Mouse (Mus musculus): ENCODE measurements around the gene Brd1. TPM values are rescaled to one million over a fixed set of nuclear protein-coding genes. Genes with fewer than 3 reads are reported as not detected.

Brd1 gene
- polyA plus RNA-seq, 1 experiment from 2014 or later = 15.9 TPM

GRCm38 (mm10) chr15:88688120-88688519 lies 45.9 kb downstream of the Brd1 start:
- no peak overlapping the region for H3K4me2 ChIP-seq
- ATAC-seq (replicated peaks; ENCODE audit: low FRiP score) = no peak
- no peak overlapping the region for H3K9ac ChIP-seq (ENCODE audit: low read depth, low read length)
- H3K27ac ChIP-seq (ENCODE audit: low read depth, low read length) = no peak overlapping the region
- no peaks in the 10 kb centered on the region for H3K9me3 ChIP-seq (ENCODE audit: control insufficient read depth, low read length)
- H3K4me1 ChIP-seq (replicated peaks; ENCODE audit: control insufficient read depth, insufficient read depth, low read length) = no peaks in the 10 kb centered on the region
- H3K27me3 ChIP-seq (replicated peaks; ENCODE audit: control insufficient read depth, insufficient read depth, low read length) = no peaks in the 10 kb centered on the region
- peaks cover 40% of the 10 kb centered on the region for H3K36me3 ChIP-seq (ENCODE audit: control insufficient read depth, insufficient read depth, low read length)
- DNase-seq (ENCODE audit: low spot score) = no peak
- 89% methylated on average over 10 of the region's 10 CpGs for WGBS
- no peak overlapping the region for H3K4me3 ChIP-seq (ENCODE audit: low read depth, low read length)

GRCm38 (mm10) chr15:88686725-88687124 lies 47.3 kb downstream of the Brd1 start:
- DNase-seq (ENCODE audit: low spot score) (no peak), ATAC-seq (replicated peaks; ENCODE audit: low FRiP score) (no peak; the same call in 1 of the 2 replicates)
- Histone ChIP-seq H3K9ac (ENCODE audit: low read depth, low read length) (no peak overlapping the region), H3K4me1 (replicated peaks; ENCODE audit: control insufficient read depth, insufficient read depth, low read length) (no peaks in the 10 kb centered on the region), H3K9me3 (ENCODE audit: control insufficient read depth, low read length) (no peaks in the 10 kb centered on the region), H3K27me3 (replicated peaks; ENCODE audit: control insufficient read depth, insufficient read depth, low read length) (no peaks in the 10 kb centered on the region), H3K4me3 (ENCODE audit: low read depth, low read length) (no peak overlapping the region), H3K36me3 (ENCODE audit: control insufficient read depth, insufficient read depth, low read length) (peaks cover 40% of the 10 kb centered on the region), H3K4me2 (no peak overlapping the region), H3K27ac (ENCODE audit: low read depth, low read length) (no peak overlapping the region)
- 87% methylated on average over 5 of the region's 5 CpGs for WGBS

DNA sequence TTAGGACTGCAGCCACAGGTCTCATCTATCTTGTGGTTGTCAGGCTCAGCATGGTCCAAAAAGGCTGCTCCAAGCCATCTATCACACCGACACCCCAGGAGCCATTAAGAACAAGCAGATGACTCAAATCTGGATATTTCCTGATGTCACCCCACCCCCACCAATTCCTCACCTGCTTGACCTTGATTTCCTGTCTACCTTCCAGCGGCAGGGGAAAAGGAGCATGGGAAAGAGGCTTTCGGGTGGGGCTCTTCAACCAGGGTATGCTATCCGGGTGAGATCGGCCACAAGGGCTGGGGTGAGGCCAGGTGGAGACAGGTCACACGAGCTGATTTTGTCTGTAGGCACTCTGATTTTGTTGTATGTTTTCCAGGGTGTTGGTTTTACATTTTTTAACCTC lies 50.0 kb downstream of the Brd1 start:
- H3K9ac ChIP-seq (ENCODE audit: low read depth, low read length) = no peak overlapping the region
- no peaks in the 10 kb centered on the region for H3K27me3 ChIP-seq (replicated peaks; ENCODE audit: control insufficient read depth, insufficient read depth, low read length)
- DNase-seq (ENCODE audit: low spot score) (no peak), ATAC-seq (replicated peaks; ENCODE audit: low FRiP score) (no peak)
- no peak overlapping the region for H3K4me2 ChIP-seq
- no peaks in the 10 kb centered on the region for H3K9me3 ChIP-seq (ENCODE audit: control insufficient read depth, low read length)
- 86% methylated on average over 6 of the region's 6 CpGs for WGBS
- H3K27ac ChIP-seq (ENCODE audit: low read depth, low read length) = no peak overlapping the region
- H3K4me3 ChIP-seq (ENCODE audit: low read depth, low read length) = no peak overlapping the region
- H3K4me1 ChIP-seq (replicated peaks; ENCODE audit: control insufficient read depth, insufficient read depth, low read length) = no peaks in the 10 kb centered on the region
- H3K36me3 ChIP-seq (ENCODE audit: control insufficient read depth, insufficient read depth, low read length) = peaks cover 18% of the 10 kb centered on the region

GRCm38 (mm10) chr15:88680931-88681330 lies 53.1 kb downstream of the Brd1 start:
- no peak for ATAC-seq (replicated peaks; ENCODE audit: low FRiP score)
- WGBS = 79% methylated on average over 5 of the region's 5 CpGs

DNA sequence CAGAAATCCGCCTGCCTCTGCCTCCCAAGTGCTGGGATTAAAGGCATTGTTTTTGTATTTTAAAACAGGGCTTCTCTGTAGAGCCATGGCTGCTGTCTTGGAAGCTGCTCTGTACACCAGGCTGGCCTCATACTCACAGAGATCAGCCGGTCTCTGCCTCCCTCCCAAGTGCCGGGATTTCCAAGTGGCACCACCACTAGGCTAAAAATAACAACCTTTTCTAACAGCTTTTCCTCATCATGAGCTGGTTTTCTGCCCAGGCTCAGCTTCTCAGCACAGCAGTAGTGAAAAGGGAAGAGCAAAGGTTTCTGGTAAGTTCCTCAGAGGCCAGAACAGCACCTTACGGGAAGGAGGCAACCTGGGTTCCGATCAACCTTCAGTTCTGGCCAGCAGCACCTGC lies 56.5 kb downstream of the Brd1 start:
- ATAC-seq (replicated peaks; ENCODE audit: low FRiP score) (no peak), DNase-seq (ENCODE audit: low spot score) (no peak)
- no peaks in the 10 kb centered on the region for H3K27me3 ChIP-seq (replicated peaks; ENCODE audit: control insufficient read depth, insufficient read depth, low read length)
- no peak overlapping the region for H3K27ac ChIP-seq (ENCODE audit: low read depth, low read length)
- 78% methylated on average over 5 of the region's 5 CpGs for WGBS
- no peak overlapping the region for H3K4me2 ChIP-seq
- no peak overlapping the region for H3K9ac ChIP-seq (ENCODE audit: low read depth, low read length)
- no peaks in the 10 kb centered on the region for H3K4me1 ChIP-seq (replicated peaks; ENCODE audit: control insufficient read depth, insufficient read depth, low read length)
- no peak overlapping the region for H3K4me3 ChIP-seq (ENCODE audit: low read depth, low read length)
- H3K9me3 ChIP-seq (ENCODE audit: control insufficient read depth, low read length) = no peaks in the 10 kb centered on the region
- no peaks in the 10 kb centered on the region for H3K36me3 ChIP-seq (ENCODE audit: control insufficient read depth, insufficient read depth, low read length)

More at GRCm38 (mm10) chr15:88680931-88681330, 53.1 kb downstream of the Brd1 start:
- Histone ChIP-seq H3K4me1 (replicated peaks; ENCODE audit: control insufficient read depth, insufficient read depth, low read length) (no peaks in the 10 kb centered on the region), H3K4me2 (no peak overlapping the region), H3K36me3 (ENCODE audit: control insufficient read depth, insufficient read depth, low read length) (no peaks in the 10 kb centered on the region), H3K4me3 (ENCODE audit: low read depth, low read length) (no peak overlapping the region), H3K27ac (ENCODE audit: low read depth, low read length) (no peak overlapping the region), H3K27me3 (replicated peaks; ENCODE audit: control insufficient read depth, insufficient read depth, low read length) (no peaks in the 10 kb centered on the region), H3K9me3 (ENCODE audit: control insufficient read depth, low read length) (no peaks in the 10 kb centered on the region), H3K9ac (ENCODE audit: low read depth, low read length) (no peak overlapping the region)
- no peak for DNase-seq (ENCODE audit: low spot score)

DNA sequence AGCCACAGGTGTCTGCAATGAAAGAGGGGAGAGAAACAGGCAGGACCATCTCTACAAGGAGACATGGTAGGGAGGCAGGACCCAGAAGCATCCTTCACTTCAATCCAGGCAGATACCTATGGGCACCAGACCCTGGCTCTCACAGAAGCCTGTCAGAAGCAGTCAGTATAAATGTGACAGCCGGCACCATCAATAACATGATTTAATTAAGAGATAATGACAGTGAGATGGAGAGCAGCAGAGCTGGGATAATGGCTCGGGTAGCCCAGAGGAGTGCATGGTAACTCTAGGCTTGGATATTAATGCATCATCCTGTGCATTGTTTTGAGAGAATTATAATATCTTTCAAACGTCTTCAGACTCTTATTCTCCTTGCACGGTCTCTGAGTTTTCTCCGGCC lies 58.0 kb downstream of the Brd1 start:
- Histone ChIP-seq H3K4me3 (ENCODE audit: low read depth, low read length) (no peak overlapping the region), H3K4me1 (replicated peaks; ENCODE audit: control insufficient read depth, insufficient read depth, low read length) (no peaks in the 10 kb centered on the region), H3K36me3 (ENCODE audit: control insufficient read depth, insufficient read depth, low read length) (no peaks in the 10 kb centered on the region), H3K9me3 (ENCODE audit: control insufficient read depth, low read length) (no peaks in the 10 kb centered on the region), H3K4me2 (no peak overlapping the region), H3K27me3 (replicated peaks; ENCODE audit: control insufficient read depth, insufficient read depth, low read length) (no peaks in the 10 kb centered on the region), H3K9ac (ENCODE audit: low read depth, low read length) (no peak overlapping the region), H3K27ac (ENCODE audit: low read depth, low read length) (no peak overlapping the region)
- DNase-seq (ENCODE audit: low spot score) = no peak
- 76% methylated on average over 5 of the region's 5 CpGs for WGBS
- no peak for ATAC-seq (replicated peaks; ENCODE audit: low FRiP score)

DNA sequence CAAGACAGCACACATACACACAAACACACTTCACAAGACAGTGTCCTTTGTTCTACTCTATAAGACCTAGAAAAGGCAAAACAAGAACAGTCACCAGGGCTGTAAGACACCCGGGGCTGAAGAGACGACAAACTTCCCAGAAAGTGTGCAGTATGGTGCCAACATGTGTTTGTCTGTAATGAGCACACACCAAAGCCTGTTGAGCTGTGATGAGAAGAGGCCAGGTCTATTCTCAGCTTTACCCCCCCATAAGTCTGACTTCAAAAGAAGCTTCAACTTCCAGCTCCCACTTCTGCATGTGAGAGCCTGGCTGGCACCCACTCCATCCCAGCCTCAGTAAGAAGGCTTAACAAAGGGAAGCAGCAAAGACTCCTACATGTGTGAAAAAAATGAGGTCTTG lies 65.3 kb downstream of the Brd1 start:
- DNase-seq (ENCODE audit: low spot score) (no peak), ATAC-seq (replicated peaks; ENCODE audit: low FRiP score) (no peak)
- H3K4me1 ChIP-seq (replicated peaks; ENCODE audit: control insufficient read depth, insufficient read depth, low read length) = no peaks in the 10 kb centered on the region
- no peak overlapping the region for H3K9ac ChIP-seq (ENCODE audit: low read depth, low read length)
- no peaks in the 10 kb centered on the region for H3K9me3 ChIP-seq (ENCODE audit: control insufficient read depth, low read length)
- H3K27ac ChIP-seq (ENCODE audit: low read depth, low read length) = no peak overlapping the region
- no peak overlapping the region for H3K4me2 ChIP-seq
- H3K36me3 ChIP-seq (ENCODE audit: control insufficient read depth, insufficient read depth, low read length) = no peaks in the 10 kb centered on the region
- H3K27me3 ChIP-seq (replicated peaks; ENCODE audit: control insufficient read depth, insufficient read depth, low read length) = no peaks in the 10 kb centered on the region
- H3K4me3 ChIP-seq (ENCODE audit: low read depth, low read length) = no peak overlapping the region
- WGBS = 83% methylated on average over 2 of the region's 2 CpGs

- Histone ChIP-seq H3K27ac (ENCODE audit: low read depth, low read length) (no peak overlapping the region), H3K4me2 (no peak overlapping the region), H3K4me1 (replicated peaks; ENCODE audit: control insufficient read depth, insufficient read depth, low read length) (no peaks in the 10 kb centered on the region), H3K9me3 (ENCODE audit: control insufficient read depth, low read length) (no peaks in the 10 kb centered on the region), H3K36me3 (ENCODE audit: control insufficient read depth, insufficient read depth, low read length) (no peaks in the 10 kb centered on the region), H3K4me3 (ENCODE audit: low read depth, low read length) (no peak overlapping the region), H3K9ac (ENCODE audit: low read depth, low read length) (no peak overlapping the region), H3K27me3 (replicated peaks; ENCODE audit: control insufficient read depth, insufficient read depth, low read length) (no peaks in the 10 kb centered on the region; the same call in 1 of the 2 replicates)
- 72% methylated on average over 3 of the region's 3 CpGs for WGBS
- no peak for ATAC-seq (replicated peaks; ENCODE audit: low FRiP score)
- DNase-seq (ENCODE audit: low spot score) = no peak
Measured at GRCm38 (mm10) chr15:88667653-88668052, 66.4 kb downstream of the Brd1 start.

GRCm38 (mm10) chr15:88665846-88666245 lies 68.2 kb downstream of the Brd1 start:
- Histone ChIP-seq H3K9ac (ENCODE audit: low read depth, low read length) (no peak overlapping the region), H3K27ac (ENCODE audit: low read depth, low read length) (no peak overlapping the region), H3K27me3 (replicated peaks; ENCODE audit: control insufficient read depth, insufficient read depth, low read length) (peaks cover 3% of the 10 kb centered on the region; the same call in 1 of the 2 replicates), H3K36me3 (ENCODE audit: control insufficient read depth, insufficient read depth, low read length) (no peaks in the 10 kb centered on the region), H3K4me1 (replicated peaks; ENCODE audit: control insufficient read depth, insufficient read depth, low read length) (no peaks in the 10 kb centered on the region), H3K4me3 (ENCODE audit: low read depth, low read length) (no peak overlapping the region), H3K9me3 (ENCODE audit: control insufficient read depth, low read length) (no peaks in the 10 kb centered on the region), H3K4me2 (no peak overlapping the region)
- WGBS = 66% methylated on average over 4 of the region's 4 CpGs
- ATAC-seq (replicated peaks; ENCODE audit: low FRiP score) (no peak), DNase-seq (ENCODE audit: low spot score) (no peak)
